Mouse (Mus musculus): ENCODE measurements at regions not wholly inside any gene's neighbourhood (a gene's known extent, or its start where the extent isn't known, plus 50 kb on each side); places are given as distances from the start of the nearest gene placed in this dataset.

DNA sequence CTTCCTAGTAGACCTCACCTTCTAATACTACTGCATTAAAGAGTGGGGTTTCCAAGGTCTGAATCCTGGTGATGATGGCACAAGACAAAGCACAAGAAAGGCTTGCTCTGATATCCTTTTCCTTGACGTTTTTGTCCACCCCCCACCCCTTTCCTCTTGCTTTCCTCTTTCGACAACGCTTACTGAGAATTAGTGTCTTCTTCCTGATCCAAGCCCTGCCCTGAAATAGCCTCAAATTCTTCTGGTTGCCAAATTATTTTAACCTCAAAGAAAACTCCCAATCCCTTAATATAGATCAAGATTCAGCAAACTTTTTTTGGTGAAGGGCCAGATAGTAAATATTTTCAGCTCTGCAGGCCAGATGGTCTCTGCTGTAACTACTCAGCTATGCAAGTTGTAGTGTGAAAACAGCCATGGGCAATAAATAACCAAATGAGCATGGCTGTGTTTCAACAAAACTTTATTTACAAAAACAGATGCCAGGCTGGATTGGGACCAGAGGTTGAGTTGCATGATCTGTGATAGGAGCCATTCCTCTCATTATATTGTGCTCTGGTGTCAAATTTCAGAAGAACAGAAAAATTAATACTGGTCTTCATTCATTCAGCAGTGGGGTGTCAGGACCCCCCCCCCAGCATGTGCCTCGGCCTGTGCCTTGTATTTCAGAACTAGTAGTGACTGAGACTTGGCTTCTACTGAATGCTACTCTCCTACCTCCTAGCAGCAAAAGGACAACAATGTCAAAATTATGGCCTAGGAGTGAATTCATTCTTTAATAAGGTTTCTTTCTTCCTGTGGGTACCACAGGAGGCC is 218.5 kb upstream of the Nrip1 start:
- no peak for DNase-seq (ENCODE audit: low read depth, low spot score)

GRCm38 (mm10) chr16:76589791-76590190 is 216.2 kb upstream of the Nrip1 start:
- DNase-seq (ENCODE audit: low read depth, low spot score), result no peak

- DNase-seq (ENCODE audit: low read depth, low spot score), result no peak
Observed at GRCm38 (mm10) chr16:76577206-76577605, 203.6 kb upstream of the Nrip1 start.

- no peak for DNase-seq (ENCODE audit: low read depth, low spot score)
Observed at GRCm38 (mm10) chr16:76575281-76575680, 201.7 kb upstream of the Nrip1 start.

GRCm38 (mm10) chr16:76566220-76566619 is 192.6 kb upstream of the Nrip1 start:
- DNase-seq (ENCODE audit: low read depth, low spot score), result peak; percentile 12

GRCm38 (mm10) chr16:76554846-76555245 is 181.2 kb upstream of the Nrip1 start:
- no peak for DNase-seq (ENCODE audit: low read depth, low spot score)

- DNase-seq (ENCODE audit: low read depth, low spot score), result no peak
Observed at GRCm38 (mm10) chr16:76549628-76550027, 176.0 kb upstream of the Nrip1 start.

- no peak for DNase-seq (ENCODE audit: low read depth, low spot score)
Observed at GRCm38 (mm10) chr16:76547087-76547486, 173.5 kb upstream of the Nrip1 start.

GRCm38 (mm10) chr16:76546632-76547031 is 173.0 kb upstream of the Nrip1 start:
- DNase-seq (ENCODE audit: low read depth, low spot score), result no peak

DNA sequence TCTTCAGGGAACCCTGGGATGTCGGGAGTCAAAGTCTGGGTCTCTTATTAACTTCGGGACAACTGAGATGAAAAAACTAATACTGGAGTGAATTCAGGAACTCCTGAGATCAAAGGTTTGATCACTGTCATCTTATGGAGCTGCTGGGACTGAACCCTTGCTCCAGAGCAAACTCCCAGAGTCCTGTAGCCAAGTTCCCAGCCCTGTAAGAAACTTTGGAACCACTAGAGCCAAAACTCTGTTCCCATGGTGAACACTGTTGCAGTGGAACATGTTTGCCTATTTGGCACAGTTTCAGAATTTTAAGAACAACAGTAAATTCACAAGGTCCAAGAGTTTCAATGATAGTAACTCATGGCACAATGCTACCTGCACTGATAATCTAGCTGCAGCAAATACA is 172.3 kb upstream of the Nrip1 start:
- no peak for DNase-seq (ENCODE audit: low read depth, low spot score)

GRCm38 (mm10) chr16:76544972-76545371 is 171.3 kb upstream of the Nrip1 start:
- DNase-seq (ENCODE audit: low read depth, low spot score), result no peak

DNA sequence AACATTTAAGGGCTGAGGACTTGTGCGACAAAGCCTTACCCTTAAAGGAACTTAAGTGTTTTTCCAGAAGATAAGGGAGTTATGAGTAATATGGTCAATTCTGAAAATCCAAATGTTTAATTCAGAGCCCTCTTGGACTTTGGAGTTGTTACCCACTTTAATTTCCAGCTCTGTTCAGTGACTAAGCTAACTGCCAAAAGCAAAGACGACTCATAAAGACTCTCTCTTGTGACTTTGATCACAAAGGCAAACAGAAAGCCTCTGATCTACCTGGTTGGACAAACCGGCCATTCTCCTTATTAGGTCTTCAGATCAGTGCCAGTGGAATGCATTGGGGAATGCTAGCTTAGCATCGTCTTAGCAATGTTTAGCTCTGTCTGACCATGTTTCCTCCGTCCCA is 167.3 kb upstream of the Nrip1 start:
- DNase-seq (ENCODE audit: low read depth, low spot score), result no peak

DNA sequence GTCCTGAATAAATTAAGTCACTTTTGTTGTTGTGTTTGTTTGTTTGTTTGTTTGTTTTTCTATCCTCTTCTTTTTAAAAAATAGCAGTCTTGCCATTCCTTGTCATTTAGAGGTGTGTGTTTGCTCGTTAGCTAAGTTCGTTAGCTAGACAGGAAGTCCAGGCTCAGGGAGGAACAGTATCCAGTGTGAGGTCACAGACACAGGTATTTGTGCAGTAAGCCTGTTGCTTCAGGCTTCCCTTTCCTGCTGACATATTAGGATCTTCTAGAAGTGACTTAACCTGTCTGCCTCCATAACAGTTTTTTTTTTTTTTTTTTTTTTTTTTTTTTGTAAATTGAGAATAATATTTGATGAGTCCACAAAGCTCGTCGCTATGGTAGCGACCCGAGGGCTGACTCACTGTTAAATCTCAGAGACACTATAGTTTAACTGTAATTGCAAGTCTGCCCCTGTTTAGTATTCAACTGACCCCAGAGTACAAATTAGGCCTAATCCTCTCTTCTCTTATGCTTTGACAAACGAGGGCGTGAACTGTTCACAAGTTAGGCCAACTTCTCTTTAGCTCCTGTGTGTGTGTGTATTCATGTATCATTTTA is 166.8 kb upstream of the Nrip1 start:
- no peak for DNase-seq (ENCODE audit: low read depth, low spot score)

- no peak for DNase-seq (ENCODE audit: low read depth, low spot score)
Observed at GRCm38 (mm10) chr16:76539669-76540068, 166.0 kb upstream of the Nrip1 start.

- DNase-seq (ENCODE audit: low read depth, low spot score), result no peak
Observed at GRCm38 (mm10) chr16:76537871-76538270, 164.2 kb upstream of the Nrip1 start.

DNA sequence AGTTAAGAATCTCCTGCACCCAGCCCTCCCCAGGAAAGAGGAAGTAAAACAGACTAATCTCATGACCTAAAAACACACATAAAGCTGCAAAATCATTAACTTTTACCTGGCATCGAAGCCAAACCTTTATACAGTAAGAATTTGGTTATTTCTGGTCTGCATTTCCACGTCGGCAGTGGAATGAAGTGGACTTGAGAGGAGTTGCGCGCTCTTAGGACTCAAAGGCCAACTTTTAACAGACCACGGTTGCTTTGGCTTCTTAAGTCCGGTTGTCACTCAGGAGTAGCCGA is 159.2 kb upstream of the Nrip1 start:
- no peak for DNase-seq (ENCODE audit: low read depth, low spot score)

GRCm38 (mm10) chr16:76532142-76532927 is 158.7 kb upstream of the Nrip1 start:
- DNase-seq (ENCODE audit: low read depth, low spot score), result no peak

DNA sequence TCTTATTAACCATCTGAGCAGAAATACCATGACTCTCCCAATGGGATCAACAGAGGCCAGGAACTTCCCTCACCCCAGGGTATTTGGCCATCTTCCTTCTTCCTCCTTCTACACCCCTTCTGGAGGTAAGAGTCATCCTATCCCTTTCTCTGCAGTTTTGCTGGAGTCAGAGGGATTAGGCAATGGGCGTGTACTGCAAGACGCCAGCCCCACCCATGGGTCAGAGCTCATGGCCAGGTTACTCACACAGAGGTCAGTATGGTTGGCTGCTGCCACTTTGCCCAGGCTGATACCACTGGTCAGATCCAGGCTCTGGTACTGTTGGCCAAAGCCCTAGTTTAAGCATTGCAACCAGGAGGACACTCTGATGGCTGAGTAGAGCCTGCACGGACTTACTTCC is 157.3 kb upstream of the Nrip1 start:
- no peak for DNase-seq (ENCODE audit: low read depth, low spot score)

DNA sequence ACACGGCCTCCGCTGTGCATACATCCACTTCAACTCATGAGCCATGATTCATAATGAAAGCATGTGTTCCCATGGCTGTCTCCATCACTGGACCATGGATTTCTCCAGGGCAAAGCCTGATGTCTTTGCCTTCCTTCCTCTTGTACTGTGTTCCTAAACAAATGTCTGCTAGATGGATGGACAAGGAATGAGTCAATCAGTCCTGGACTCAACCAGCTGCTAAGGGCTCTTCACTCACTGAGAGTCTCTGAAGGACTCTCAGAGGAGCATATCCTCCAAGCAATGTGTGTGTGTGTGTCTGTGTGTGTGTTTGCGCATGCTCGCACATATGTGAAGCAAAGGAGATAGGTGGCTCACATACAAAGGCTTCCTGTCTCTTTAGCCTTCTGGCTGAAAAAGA is 156.0 kb upstream of the Nrip1 start:
- DNase-seq (ENCODE audit: low read depth, low spot score), result no peak

- DNase-seq (ENCODE audit: low read depth, low spot score), result no peak
Observed at GRCm38 (mm10) chr16:76527106-76527949, 153.7 kb upstream of the Nrip1 start.

DNA sequence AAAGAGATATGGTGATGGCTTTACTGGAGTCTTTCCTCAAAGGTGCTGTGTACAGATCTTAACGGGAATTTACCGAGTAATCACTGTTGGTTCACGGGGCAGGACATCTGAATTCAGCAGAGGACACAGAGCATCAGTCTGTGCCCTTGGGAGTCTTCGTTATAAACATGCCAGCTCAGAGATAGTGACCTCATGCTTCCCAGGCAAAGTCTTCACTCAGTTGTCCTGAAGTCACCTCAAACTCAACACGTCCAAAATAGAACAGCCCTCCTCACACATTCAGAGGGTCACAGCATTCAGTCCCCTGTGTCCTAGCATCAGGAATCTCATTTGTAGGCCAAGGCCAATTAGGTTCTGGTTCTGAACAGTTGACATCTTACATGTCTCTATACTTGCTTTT is 151.9 kb upstream of the Nrip1 start:
- DNase-seq (ENCODE audit: low read depth, low spot score), result peak; percentile 59

DNA sequence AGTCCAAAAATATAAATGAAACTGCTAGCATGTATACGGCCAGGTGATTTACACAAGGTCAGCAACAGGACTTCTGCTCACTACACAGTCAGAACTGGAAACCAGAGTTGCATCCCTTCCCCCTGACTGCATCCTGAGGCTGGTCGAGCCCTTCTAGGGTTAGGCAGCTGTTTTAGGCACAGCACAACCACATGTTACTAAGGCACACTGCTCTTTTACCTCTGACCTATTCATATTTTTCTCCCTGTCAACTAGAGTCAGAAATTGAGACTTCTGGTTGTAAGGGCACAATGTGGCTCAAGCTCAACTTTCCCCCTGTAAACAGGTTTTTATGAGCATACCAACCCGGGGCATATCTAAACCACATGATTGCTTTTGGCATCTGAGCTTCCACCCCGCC is 151.3 kb upstream of the Nrip1 start:
- no peak for DNase-seq (ENCODE audit: low read depth, low spot score)

Data from skeletal muscle tissue, adult 2 months (tissue).